Mouse (Mus musculus): ENCODE measurements around the gene Iscu.

GRCm38 (mm10) chr5:113772905-113773519, 464 bp downstream of the Iscu start:
- TF ChIP-seq CTCF (IDR thresholded peaks at IDR 0.05; ENCODE audit: insufficient read depth, low read length), result no peak
- TF ChIP-seq POLR2A (IDR thresholded peaks at IDR 0.05; ENCODE audit: borderline replicate concordance, extremely low read depth, low read depth, low read length), result no peak

Data from lung, adult 2 months (tissue).